Mouse (Mus musculus) embryonic fibroblast, embryonic 13.5 days (primary cell): ENCODE data around the gene Btbd11.

Source experiments
- CTCF ChIP-seq: IDR thresholded peaks from 2 replicates; pipeline ENCODE4 v1.5.1; 2011; ENCODE audit warnings: mild to moderate bottlenecking, control low read depth, low read length, moderate library complexity, borderline replicate concordance; ENCODE audit not compliant: insufficient read depth
- POLR2A ChIP-seq: IDR thresholded peaks from 2 replicates; pipeline ENCODE4 v1.6.1; 2011; ENCODE audit warnings: low read depth, mild to moderate bottlenecking, control low read depth, low read length, moderate library complexity

- TF ChIP-seq CTCF, result no peak
- no peak for TF ChIP-seq POLR2A
These were observed 94.5 kb downstream of the Btbd11 start for GRCm38 (mm10) chr10:85481106-85481505.
